Mouse (Mus musculus): ENCODE data around the gene Kras. TPM values are rescaled to one million over a fixed set of nuclear protein-coding genes. Genes with fewer than 3 reads are reported as not detected.
A peak's percentile ranks its signal among the peaks of the same experiment; 100 is the strongest.

Kras gene
- total RNA-seq, 2 experiments from 2014 or later, result 96.4 to 98.4 TPM

DNA sequence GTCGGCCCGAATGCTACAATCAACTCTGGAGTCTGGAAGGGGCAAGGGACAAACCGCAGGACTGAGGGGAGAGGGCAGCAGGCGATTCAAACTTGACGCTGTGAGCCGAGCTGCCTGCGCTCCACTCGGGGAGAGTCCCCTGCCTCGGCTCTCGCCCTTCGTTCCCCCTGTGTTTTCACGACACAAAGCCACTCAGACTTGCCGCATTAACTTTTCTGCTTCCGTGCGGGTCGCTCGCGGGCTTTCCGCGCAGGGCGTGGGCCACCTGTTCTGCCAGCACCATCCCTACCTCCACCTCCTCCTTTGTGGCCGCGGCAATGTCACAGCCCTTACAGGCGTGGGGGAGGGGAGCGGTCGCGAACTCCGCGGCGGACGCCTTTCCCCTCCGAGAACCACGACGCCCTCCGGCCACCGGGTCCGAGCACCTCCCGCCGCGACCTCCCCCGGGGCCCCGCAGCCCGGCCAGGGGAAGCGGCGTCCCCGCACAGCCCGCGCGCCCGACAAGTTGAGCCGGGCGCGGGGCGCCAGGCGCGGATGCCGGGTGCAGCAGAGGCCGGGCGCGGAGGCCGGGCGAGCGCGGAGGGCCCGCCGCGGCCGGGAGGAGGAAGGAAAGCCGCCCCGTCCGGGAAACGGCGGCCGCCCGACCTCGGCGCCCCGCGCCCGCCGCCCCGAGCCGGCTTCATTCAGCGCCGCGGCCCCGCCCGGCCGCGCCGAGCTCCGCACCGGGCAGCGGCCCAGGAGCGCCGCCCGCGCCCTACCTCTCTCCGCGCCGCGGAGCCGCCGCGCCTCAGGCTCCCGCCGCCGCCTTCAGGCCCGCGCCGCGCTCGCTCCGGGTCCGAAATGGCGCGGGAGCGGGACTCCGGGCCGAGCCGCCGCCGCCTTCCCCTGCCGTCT, 501 bp downstream of the Kras start:
- peak; percentile 54 for DNase-seq
- intact Hi-C loops (cut with DNase I), result loop anchor here (5.0 kb wide), 2 partner anchors 53 to 93 kb away; no protein-coding TSS in a partner anchor

DNA sequence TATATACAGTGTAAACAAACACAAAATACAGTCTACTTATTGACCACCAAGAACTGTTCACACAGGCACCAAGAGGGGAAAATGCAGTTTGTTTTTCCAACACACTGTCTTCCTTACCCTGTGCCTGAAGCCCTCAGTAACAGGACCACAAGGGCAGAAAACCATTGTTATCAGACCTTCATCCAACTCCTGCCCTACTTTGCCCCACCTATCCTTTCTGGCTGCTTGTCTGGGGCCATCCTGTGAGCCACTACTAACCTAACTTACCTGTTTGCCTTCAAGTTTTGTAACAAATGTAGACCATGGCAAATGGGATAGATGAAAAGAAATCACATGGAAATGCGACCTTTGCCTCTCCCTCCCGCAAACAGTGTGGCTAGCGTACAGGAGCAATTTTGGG, 2.2 kb downstream of the Kras start:
- no peak for DNase-seq
- intact Hi-C loops (cut with DNase I), result loop anchor here (5.0 kb wide), 1 partner anchor 94 kb away; no protein-coding TSS in a partner anchor

DNA sequence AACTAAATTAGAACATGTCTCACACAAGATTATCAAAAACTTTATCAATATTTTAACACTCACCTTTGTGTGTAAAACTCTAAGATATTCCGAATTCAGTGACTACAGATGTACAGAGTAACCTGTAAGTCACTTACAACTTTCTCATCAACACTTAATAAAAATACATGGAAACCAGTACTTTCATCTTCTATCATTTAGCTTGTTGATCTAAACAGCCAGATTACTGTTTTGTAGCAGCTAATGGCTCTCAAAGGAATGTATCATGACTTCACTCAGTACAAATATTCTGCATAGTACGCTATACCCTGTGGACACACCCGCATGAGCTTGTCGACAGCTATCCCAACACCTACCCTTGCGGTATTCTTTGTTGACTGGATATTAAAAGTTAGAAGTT, 3.2 kb downstream of the Kras start:
- no peak for DNase-seq
- intact Hi-C loops (cut with DNase I), result loop anchor here (5.0 kb wide), 1 partner anchor 95 kb away; no protein-coding TSS in a partner anchor

DNA sequence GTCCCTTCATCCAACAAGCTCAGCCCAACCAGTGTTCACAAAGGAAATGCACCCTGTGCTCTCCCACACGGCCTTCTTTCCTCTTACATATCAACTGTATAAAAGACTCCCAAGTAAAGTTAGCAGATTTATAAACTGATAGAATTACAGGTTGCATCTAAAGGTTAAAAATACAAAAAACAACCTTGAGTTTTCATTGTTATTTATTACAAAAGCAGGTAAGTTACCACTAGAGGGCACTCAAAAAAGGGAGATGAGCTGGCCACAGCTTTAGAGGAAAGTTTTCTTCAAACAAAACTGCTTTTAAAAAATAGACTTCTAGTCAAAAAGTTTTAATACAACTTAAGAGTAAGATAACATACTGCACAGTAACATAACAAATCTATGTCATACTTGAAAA, 7.5 kb downstream of the Kras start:
- intact Hi-C loops (cut with DNase I), result no loop called here
- DNase-seq, result no peak

DNA sequence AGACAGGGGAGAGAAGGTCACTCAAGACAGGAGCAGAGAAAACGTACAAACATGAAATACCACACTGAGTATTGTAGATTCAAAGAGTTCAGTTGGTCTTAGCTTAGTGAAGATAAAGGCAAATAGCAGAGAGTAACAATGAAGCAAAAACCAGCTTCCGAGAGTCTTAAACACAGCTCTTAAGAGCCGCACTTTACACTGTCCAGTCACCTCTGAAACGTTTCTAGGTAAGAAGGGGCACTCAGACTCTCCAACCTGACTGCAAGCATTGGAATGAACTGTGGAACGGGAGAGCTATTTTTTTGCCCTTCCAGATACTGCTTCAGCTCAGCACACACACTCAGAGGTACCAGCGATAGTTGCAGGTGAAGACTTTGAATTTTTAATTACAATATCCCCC, 9.8 kb downstream of the Kras start:
- intact Hi-C loops (cut with DNase I), result no loop called here
- DNase-seq, result no peak

DNA sequence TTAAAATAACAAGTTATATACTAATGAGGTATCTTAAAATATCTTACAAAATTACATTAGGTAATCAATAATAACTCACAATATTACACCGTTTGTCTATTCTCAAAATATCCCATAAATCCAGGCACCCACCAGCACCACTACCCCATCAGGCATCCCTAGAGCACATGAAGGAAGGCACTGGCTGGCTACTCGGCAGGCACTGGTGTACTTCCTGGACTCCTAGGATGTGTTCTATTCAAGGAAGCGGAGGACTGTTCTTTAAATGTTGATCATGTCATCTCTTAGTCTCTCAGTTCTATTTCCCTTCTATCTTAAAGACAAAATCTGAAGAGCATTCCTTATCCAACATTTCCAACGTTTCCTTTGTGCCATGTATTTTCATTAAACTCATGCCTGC, 12.9 kb downstream of the Kras start:
- intact Hi-C loops (cut with DNase I), result no loop called here
- DNase-seq, result no peak

DNA sequence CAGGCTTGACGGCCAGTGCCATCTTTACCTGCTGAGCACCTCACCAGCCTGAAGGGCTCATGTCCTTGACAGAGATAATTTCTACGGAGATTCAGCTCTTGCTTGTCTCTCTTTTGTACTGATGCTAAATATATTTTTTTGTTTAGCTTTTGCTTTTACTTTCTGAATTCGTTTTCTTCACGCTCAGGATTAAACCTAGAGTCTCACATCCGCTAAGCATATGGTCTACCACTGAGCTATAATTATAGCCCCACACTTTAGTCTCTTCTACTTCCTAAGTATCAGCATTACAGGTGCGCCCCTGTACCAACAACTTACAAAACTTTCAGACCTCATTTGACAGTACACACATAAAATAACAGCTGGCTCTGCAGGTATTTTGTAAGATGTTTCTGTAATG, 14.7 kb downstream of the Kras start:
- no peak for DNase-seq
- intact Hi-C loops (cut with DNase I), result no loop called here

DNA sequence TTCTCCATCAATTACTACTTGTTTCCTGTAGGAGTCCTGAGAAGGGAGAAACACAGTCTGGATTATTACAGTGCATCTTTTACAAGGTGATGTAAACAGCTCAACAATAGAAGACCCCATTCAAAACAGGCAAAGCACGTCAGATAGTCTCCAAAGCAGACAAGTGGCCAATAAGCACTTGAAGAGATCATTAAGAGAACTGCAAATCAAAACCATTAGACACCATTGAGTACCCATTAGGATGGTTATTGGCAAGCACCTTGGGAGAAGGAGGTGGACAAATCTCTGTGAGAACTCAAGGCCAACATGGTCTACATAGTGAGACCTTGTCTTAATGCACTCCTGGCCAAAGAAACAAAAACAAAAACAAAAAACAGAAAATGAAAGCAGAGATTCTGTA, 15.6 kb downstream of the Kras start:
- DNase-seq, result no peak
- intact Hi-C loops (cut with DNase I), result no loop called here

DNA sequence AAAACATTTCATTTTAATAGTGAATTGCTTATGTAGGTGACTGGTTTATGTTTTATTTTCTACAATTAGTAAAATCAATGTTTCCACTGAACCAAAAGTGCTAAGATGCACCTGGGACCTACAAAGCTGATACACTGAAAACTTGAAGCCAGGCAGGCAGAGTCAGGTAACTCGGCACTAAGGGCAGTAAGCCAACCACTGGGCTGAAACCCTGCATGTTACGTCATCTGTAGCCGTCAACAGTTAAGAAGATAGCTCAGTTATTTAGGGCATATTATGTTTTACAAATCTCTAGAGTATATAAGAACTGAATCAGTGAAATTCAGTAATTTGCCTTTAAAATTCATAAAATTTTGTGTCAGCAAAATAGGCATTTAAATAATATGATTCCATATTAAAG, 23.7 kb downstream of the Kras start:
- DNase-seq, result no peak
- intact Hi-C loops (cut with DNase I), result no loop called here

DNA sequence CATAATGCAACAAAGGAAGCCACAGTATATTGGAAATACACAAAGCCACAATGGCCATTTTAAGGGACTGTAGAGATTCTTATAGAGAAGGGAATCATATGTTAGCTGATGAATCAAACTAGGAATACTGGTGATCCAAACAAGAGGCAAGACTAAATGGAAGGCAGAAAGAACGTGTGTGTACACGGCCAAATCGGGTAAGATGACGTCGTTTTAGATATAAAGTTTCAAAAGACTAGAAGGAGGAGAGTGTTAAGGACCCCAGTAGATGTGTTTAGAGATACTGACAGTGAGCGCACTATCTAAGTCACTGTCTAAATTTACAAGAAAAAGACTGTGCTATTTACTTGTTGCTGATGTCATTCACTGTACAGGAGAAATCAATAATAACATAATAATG, 25.8 kb downstream of the Kras start:
- no peak for DNase-seq
- intact Hi-C loops (cut with DNase I), result no loop called here

DNA sequence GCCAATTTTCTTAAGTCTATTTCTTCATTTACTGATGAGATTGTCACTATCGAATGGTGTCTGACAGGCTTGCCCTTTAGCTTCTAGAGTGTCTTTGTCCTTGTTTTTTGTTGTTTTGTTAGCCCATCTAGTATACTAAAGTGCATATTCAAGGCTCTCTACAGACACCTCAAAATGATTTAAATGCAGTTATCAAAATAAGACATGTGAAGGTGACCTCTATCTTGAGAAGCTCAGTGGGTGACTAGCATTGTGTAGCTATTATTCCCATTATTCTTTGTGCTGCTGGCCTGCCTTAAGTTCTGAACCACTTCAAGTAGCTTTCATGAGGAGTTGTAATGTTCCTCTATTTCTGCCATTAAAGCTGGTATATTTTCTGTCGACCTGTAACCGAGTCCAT, 34.2 kb downstream of the Kras start:
- intact Hi-C loops (cut with DNase I), result no loop called here
- DNase-seq, result no peak

DNA sequence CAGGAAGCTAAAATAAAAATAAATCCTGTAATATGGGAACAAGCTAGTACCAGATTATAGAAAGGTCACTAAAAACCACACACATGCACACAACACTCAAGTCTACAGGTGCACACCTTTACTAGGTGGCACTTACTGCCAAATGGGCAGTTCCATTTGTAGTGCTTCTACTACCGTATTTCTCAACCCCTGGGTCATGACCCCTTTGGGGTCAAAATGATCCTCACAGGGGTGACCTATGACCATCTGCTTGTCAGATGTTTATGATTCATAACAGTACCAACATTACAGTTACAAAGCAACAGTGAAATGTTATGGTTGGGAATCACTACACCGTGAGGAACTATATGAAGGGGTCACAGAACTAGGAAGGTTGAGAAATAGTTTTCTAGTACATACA, 36.1 kb downstream of the Kras start:
- intact Hi-C loops (cut with DNase I), result no loop called here
- no peak for DNase-seq

DNA sequence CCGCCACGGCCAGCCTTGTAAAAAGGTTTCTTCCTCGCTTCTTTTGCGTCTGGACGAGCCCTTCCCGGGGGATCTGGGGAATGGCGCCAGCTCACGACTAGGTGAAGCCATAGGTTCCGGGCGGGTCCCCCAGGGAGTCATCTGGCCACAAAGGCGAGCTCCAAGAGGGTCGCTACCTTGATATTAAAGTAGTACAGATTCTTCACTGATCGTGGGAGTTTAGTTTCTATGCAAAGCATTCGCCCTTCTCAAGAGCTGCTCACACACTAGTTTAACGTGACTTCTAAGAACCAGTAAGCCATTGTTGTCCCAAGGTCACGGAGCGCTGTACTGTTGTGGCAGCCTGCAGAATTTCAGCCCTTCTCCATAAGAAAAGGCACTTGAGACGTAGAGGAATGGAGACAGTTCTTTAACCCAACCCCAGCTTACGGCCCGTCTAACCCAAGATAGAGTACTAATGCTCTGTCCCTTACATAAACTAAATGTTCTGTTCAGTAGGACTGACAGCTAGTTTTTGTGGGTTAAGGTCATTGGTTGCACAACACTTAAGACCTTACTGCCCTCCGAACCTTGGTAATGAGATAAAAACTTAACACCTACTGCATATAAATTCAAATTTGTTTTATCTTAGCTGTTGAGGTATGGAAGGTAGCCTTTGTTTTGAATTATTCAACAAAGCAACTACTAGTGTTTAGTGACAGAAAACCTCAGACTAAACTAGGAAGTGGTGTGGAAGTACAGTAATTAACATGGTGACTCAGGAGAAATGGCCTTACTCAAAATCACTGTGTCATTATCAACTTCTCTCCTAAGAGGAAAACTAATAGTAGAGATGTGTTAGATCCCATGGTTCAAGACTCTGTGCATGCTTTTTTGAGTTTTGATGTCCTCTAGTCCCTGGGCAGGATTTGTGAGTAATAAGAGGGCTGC, 38.4 kb downstream of the Kras start:
- DNase-seq, result no peak
- intact Hi-C loops (cut with DNase I), result no loop called here

DNA sequence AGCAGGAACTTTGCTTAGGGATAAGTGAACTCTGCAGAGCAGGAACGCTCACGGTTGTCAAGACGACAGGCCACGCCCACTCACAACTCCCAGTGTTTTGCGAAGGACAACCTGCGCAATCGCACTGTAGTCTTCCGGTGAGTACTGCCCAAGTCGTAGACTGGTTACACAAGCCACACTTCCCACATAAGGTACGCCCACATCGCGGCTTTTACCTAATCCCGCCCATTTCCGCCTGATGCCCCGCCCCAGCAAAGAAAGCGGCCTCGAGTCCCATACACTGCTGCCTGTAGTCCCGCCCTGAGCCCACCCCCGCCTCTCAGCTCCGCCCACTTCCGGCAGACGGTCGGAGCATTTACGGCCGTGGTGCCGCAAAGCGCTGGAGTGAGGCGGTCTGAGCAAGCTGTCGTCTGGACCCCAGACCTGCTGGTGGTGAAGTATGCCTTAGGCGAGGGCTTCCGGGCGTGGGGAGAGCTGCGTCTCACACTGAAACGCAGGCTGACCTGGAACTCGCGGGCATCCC, 39.2 kb downstream of the Kras start, which contains the start of the genes Casc1 and Etfrf1:
Gene Casc1, minus strand, starts transcription at position 190 of the 523 bp plus-strand sequence.
Gene Etfrf1, plus strand, starts transcription at position 319 of the 523 bp plus-strand sequence.
- intact Hi-C loops (cut with DNase I), result no loop called here

DNA sequence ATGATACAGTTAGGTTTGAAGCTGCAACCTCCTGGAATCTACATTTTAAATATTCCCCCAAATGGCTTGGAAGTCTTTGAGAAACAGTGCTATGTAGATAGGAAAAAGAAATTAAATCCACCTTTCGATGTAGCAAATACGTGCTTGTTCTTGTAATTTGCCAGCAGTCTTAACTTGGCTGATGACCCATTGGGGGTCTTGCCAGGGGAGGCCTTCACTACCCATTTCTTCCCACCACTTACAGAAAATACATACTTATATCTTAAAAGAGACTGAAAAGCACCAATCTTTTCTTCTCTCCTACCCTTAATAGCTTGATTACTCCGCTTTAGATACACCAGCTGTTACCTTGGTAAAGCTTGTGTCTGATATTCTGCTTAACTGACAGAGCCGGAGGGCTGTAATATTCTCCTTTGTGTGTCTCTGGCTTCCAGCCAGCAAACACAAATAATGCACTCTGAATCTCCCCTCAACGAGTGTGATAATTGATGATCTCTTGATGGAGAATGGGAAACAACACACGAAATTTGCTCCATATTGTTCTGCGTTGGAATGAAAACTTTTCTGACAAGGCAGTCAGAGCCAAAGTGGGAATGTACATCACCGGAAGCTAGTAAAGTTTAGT, 39.9 kb downstream of the Kras start:
- DNase-seq, result no peak
- intact Hi-C loops (cut with DNase I), result no loop called here

More for the DNA sequence above, 39.2 kb downstream of the Kras start, which contains the start of the genes Casc1 and Etfrf1:
- DNase-seq, result peak; percentile 98

DNA sequence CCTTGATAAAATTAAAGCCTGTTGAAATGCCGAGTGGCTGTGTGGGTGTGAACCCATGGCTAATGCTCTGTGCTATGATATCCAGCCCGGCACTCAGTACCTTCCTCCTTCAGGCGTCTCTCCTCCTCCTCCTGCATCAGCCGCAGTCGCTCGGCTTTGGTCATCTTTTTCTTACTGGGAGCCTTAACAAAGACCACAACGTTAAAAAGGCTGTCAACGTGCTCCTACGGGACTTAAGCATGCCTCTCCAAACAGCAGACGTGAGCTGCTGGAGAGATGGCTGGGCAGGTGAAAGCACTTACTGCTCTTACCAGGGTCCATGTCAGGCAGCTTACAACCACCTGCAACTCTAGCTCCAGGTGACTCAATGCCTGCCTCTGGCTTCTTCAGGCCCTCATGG, 44.9 kb downstream of the Kras start:
- intact Hi-C loops (cut with DNase I), result no loop called here
- DNase-seq, result no peak

DNA sequence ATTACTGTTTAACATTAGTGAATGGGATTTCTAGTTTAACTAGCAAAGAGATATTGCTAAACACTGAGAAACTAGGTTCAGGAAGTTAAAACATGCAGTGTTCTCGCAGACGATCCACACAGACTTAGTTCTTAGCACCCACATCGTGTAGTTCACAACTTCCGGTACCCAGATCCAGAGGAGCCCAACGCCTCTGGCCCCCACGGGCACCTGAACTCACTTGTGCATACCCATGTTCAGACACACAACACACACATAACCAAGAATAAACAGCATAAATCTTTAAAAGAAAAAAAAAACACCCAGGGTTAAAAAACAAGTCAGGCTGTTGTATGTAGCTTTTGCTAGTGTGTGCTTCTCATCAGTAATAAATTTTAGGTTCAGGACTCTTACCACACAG, 45.6 kb downstream of the Kras start:
- intact Hi-C loops (cut with DNase I), result no loop called here
- DNase-seq, result no peak

DNA sequence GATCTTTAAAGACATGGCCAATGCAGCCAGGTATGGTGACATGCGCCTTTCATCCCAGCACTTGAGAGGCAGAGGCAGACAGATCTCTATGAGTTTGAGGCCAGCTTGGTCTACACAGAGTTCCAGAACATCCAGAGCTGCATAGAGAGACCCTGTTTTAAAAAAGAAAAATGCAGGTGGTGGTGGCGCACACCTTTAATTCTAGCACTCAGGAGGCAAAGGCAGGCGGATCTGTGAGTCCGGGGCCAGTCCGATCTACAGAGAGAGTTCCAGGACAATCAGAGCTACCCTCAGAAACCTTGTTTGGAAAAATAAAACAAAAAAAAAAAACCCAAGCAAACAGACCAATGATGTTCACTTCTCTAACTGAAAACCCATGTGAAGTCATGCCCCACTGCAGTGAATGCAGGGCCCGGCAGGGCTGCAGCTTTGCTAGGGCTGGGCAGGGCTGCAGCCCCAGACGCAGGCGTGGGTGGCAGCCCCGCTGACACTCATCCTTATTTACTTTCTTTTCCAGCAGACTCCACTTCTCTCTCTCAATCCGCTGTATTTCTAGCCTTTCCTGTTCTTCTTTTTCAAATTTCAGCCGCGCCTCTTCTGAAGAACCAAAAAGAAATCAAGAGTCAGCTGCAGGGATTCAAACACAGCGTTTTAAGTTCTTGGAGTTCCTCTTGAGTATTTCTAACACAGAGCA, 47.5 kb downstream of the Kras start:
- DNase-seq, result no peak

DNA sequence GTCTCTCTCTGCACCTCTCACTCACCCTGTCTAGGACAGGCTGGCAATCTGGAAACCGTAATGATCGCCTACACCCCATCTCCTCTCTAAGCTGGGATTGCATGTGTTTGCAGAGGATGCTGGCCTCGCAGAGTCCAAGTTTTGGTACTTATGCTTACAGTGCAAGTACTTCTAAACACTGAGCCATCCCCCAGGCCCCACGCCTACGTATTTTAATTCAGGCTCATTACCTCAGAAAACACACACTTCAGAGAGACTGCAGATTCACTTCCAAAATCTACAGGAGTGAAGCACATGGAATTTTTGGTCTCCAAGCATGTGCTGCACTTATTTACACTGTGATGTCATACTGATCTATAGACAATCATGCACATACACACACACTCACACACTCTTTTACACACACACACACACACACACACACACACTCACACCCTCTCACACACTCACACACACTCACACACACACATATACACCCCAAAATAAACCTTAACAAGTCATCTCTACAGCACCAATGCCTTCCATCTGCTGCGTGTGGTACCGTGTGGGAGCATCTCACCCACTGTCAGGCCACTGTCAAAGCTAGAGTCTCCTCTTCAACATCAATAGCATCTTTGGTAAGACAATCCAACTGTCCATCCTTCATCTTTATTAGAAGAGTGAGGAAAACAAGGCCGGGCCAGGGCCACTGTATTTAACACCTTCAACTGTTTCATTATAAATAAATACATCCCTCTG, 51.9 kb downstream of the Kras start:
- intact Hi-C loops (cut with DNase I), result no loop called here
- no peak for DNase-seq

More for the DNA sequence above, 47.5 kb downstream of the Kras start:
- intact Hi-C loops (cut with DNase I), result no loop called here
